Mouse (Mus musculus) midbrain, embryonic 12.5 days (tissue): ENCODE measurements around the gene Spock1. TPM values are rescaled to one million over a fixed set of nuclear protein-coding genes. Genes with fewer than 3 reads are reported as not detected.
A peak's percentile ranks its signal among the peaks of the same experiment; 100 is the strongest.

Experiments
- ATAC-seq: fragments of 200-750 bp; cut with Nextera tagmentation; 2 replicates; pipeline ENCODE4 v1.8.0; 2017; ENCODE audit warnings: low read depth, moderate TSS enrichment, moderate library complexity; ENCODE audit not compliant: low FRiP score
- H3K27ac ChIP-seq: fragments of 300-500 bp; sonication (generic); replicated peaks from 2 replicates; pipeline ENCODE4 v1.5.1; 2016; ENCODE audit warnings: mild to moderate bottlenecking
- H3K27me3 ChIP-seq: fragments of 300-500 bp; sonication (generic); 2 replicates; pipeline ENCODE4 v1.6.1; 2016; ENCODE audit warnings: mild to moderate bottlenecking
- H3K36me3 ChIP-seq: fragments of 300-500 bp; sonication (generic); 2 replicates; pipeline ENCODE4 v1.6.1; 2016
- H3K4me1 ChIP-seq: fragments of 300-500 bp; sonication (generic); 2 replicates; pipeline ENCODE4 v1.6.1; 2016
- H3K4me2 ChIP-seq: fragments of 300-500 bp; sonication (generic); replicated peaks from 2 replicates; pipeline ENCODE4 v1.6.1; 2016; ENCODE audit warnings: mild to moderate bottlenecking, moderate library complexity
- H3K4me3 ChIP-seq: fragments of 300-500 bp; sonication (generic); 2 replicates; pipeline ENCODE4 v1.5.1; 2016; ENCODE audit warnings: mild to moderate bottlenecking
- H3K9ac ChIP-seq: fragments of 300-500 bp; sonication (generic); replicated peaks from 2 replicates; pipeline ENCODE4 v1.6.1; 2016; ENCODE audit warnings: mild to moderate bottlenecking, moderate library complexity
- H3K9me3 ChIP-seq: fragments of 300-500 bp; sonication (generic); 2 replicates; pipeline ENCODE4 v1.6.1; 2016; ENCODE audit warnings: mild to moderate bottlenecking
- WGBS: fragments of 180-500 bp; shearing (Covaris S2); methylation state at CpG from one replicate; pipeline ENCODE4 v1.1.7; 2016; 5-methylcytosine and 5-hydroxymethylcytosine counted together
- polyA plus RNA-seq: library from polyadenylated mRNA; unstranded; fragments of >200 nt; fragmentation: Nextera tagmentation; extraction: Ambion mirVana; gene quantifications from 2 replicates; pipeline ENCODE4 v1.2.1, GENCODE M21; 2016

The Spock1 gene
- polyA plus RNA-seq, 1 experiment from 2014 or later: 22.4 TPM

GRCm38 (mm10) chr13:57831374-57832163 is 76.6 kb downstream of the Spock1 start:
- no peak overlapping the region for H3K9ac ChIP-seq
- WGBS: 72% methylated on average over 11 of the region's 11 CpGs
- peak overlapping the region; percentile 2; the same call in 1 of the 2 replicates for H3K27ac ChIP-seq
- no peaks in the 10 kb centered on the region for H3K27me3 ChIP-seq
- H3K4me3 ChIP-seq: no peak overlapping the region
- ATAC-seq: no peak
- H3K4me2 ChIP-seq: no peak overlapping the region
- H3K36me3 ChIP-seq: no peaks in the 10 kb centered on the region
- no peaks in the 10 kb centered on the region for H3K4me1 ChIP-seq
- H3K9me3 ChIP-seq: peaks cover 5% of the 10 kb centered on the region; the same call in 1 of the 2 replicates

- H3K4me1 ChIP-seq: no peaks in the 10 kb centered on the region
- no peak overlapping the region for H3K4me2 ChIP-seq
- no peak overlapping the region for H3K27ac ChIP-seq
- no peaks in the 10 kb centered on the region for H3K27me3 ChIP-seq
- H3K36me3 ChIP-seq: no peaks in the 10 kb centered on the region
- H3K9me3 ChIP-seq: peaks cover 5% of the 10 kb centered on the region; the same call in 1 of the 2 replicates
- no peak for ATAC-seq
- no peak overlapping the region for H3K9ac ChIP-seq
- 71% methylated on average over 7 of the region's 7 CpGs for WGBS
- no peak overlapping the region for H3K4me3 ChIP-seq
Measured at GRCm38 (mm10) chr13:57830896-57831295, 77.2 kb downstream of the Spock1 start.

GRCm38 (mm10) chr13:57830091-57830490 is 78.0 kb downstream of the Spock1 start:
- H3K36me3 ChIP-seq: no peaks in the 10 kb centered on the region
- no peaks in the 10 kb centered on the region for H3K27me3 ChIP-seq
- H3K9me3 ChIP-seq: peaks cover 5% of the 10 kb centered on the region; the same call in 1 of the 2 replicates
- no peak for ATAC-seq
- H3K27ac ChIP-seq: no peak overlapping the region
- H3K4me3 ChIP-seq: no peak overlapping the region
- H3K4me1 ChIP-seq: no peaks in the 10 kb centered on the region
- no peak overlapping the region for H3K9ac ChIP-seq
- 53% methylated on average over 2 of the region's 2 CpGs for WGBS
- H3K4me2 ChIP-seq: no peak overlapping the region

GRCm38 (mm10) chr13:57816276-57816675 is 91.9 kb downstream of the Spock1 start:
- H3K27ac ChIP-seq: no peak overlapping the region
- no peak overlapping the region for H3K9ac ChIP-seq
- H3K4me1 ChIP-seq: no peaks in the 10 kb centered on the region
- 90% methylated on average over 11 of the region's 11 CpGs for WGBS
- H3K4me3 ChIP-seq: no peak overlapping the region
- H3K4me2 ChIP-seq: no peak overlapping the region
- ATAC-seq: no peak
- no peaks in the 10 kb centered on the region for H3K27me3 ChIP-seq
- H3K9me3 ChIP-seq: 0 out of 2 replicates have a peak, but pooled peaks cover 12% of the 10 kb centered on the region
- H3K36me3 ChIP-seq: no peaks in the 10 kb centered on the region

- no peak for ATAC-seq
- WGBS: 89% methylated on average over 7 of the region's 7 CpGs
Measured at GRCm38 (mm10) chr13:57812643-57813042, 95.5 kb downstream of the Spock1 start.

GRCm38 (mm10) chr13:57811253-57811652 is 96.9 kb downstream of the Spock1 start:
- Histone ChIP-seq H3K9me3 (no peaks in the 10 kb centered on the region), H3K9ac (no peak overlapping the region), H3K4me3 (no peak overlapping the region), H3K27ac (no peak overlapping the region), H3K4me1 (no peaks in the 10 kb centered on the region), H3K4me2 (no peak overlapping the region), H3K27me3 (no peaks in the 10 kb centered on the region), H3K36me3 (no peaks in the 10 kb centered on the region)
- ATAC-seq: no peak
- WGBS: 88% methylated on average over 2 of the region's 2 CpGs

More at GRCm38 (mm10) chr13:57812643-57813042, 95.5 kb downstream of the Spock1 start:
- Histone ChIP-seq H3K27me3 (no peaks in the 10 kb centered on the region), H3K4me2 (no peak overlapping the region), H3K4me1 (no peaks in the 10 kb centered on the region), H3K9me3 (0 out of 2 replicates have a peak, but pooled peaks cover 6% of the 10 kb centered on the region), H3K4me3 (no peak overlapping the region), H3K27ac (no peak overlapping the region), H3K36me3 (no peaks in the 10 kb centered on the region), H3K9ac (no peak overlapping the region)

- no peaks in the 10 kb centered on the region for H3K36me3 ChIP-seq
- ATAC-seq: no peak
- H3K9ac ChIP-seq: no peak overlapping the region
- 64% methylated on average over 2 of the region's 2 CpGs for WGBS
- no peak overlapping the region for H3K4me2 ChIP-seq
- H3K4me3 ChIP-seq: no peak overlapping the region
- H3K27ac ChIP-seq: no peak overlapping the region
- no peaks in the 10 kb centered on the region for H3K4me1 ChIP-seq
- no peaks in the 10 kb centered on the region for H3K9me3 ChIP-seq
- H3K27me3 ChIP-seq: no peaks in the 10 kb centered on the region
Measured at GRCm38 (mm10) chr13:57810816-57811215, 97.3 kb downstream of the Spock1 start.

GRCm38 (mm10) chr13:57810083-57810482 is 98.0 kb downstream of the Spock1 start:
- no peak overlapping the region for H3K4me3 ChIP-seq
- ATAC-seq: no peak
- WGBS: 89% methylated on average over 5 of the region's 5 CpGs
- no peaks in the 10 kb centered on the region for H3K4me1 ChIP-seq
- no peak overlapping the region for H3K4me2 ChIP-seq
- H3K36me3 ChIP-seq: no peaks in the 10 kb centered on the region
- H3K27ac ChIP-seq: no peak overlapping the region
- H3K9me3 ChIP-seq: no peaks in the 10 kb centered on the region
- no peaks in the 10 kb centered on the region for H3K27me3 ChIP-seq
- no peak overlapping the region for H3K9ac ChIP-seq

- H3K4me2 ChIP-seq: no peak overlapping the region
- ATAC-seq: no peak
- no peaks in the 10 kb centered on the region for H3K4me1 ChIP-seq
- no peak overlapping the region for H3K9ac ChIP-seq
- WGBS: 88% methylated on average over 11 of the region's 11 CpGs
- no peaks in the 10 kb centered on the region for H3K27me3 ChIP-seq
- H3K4me3 ChIP-seq: no peak overlapping the region
- no peaks in the 10 kb centered on the region for H3K36me3 ChIP-seq
- no peaks in the 10 kb centered on the region for H3K9me3 ChIP-seq
- H3K27ac ChIP-seq: no peak overlapping the region
Measured at GRCm38 (mm10) chr13:57809603-57810002, 98.5 kb downstream of the Spock1 start.

GRCm38 (mm10) chr13:57806816-57807215 is 101.3 kb downstream of the Spock1 start:
- Histone ChIP-seq H3K4me2 (no peak overlapping the region), H3K36me3 (no peaks in the 10 kb centered on the region), H3K9ac (no peak overlapping the region), H3K27me3 (no peaks in the 10 kb centered on the region), H3K27ac (no peak overlapping the region), H3K9me3 (no peaks in the 10 kb centered on the region), H3K4me3 (no peak overlapping the region), H3K4me1 (no peaks in the 10 kb centered on the region)
- 88% methylated on average over 3 of the region's 3 CpGs for WGBS
- ATAC-seq: no peak

GRCm38 (mm10) chr13:57806301-57806700 is 101.8 kb downstream of the Spock1 start:
- Histone ChIP-seq H3K4me3 (no peak overlapping the region), H3K9ac (no peak overlapping the region), H3K4me2 (no peak overlapping the region), H3K9me3 (no peaks in the 10 kb centered on the region), H3K36me3 (no peaks in the 10 kb centered on the region), H3K27me3 (no peaks in the 10 kb centered on the region), H3K27ac (no peak overlapping the region), H3K4me1 (no peaks in the 10 kb centered on the region)
- WGBS: 78% methylated on average over 6 of the region's 6 CpGs
- no peak for ATAC-seq

GRCm38 (mm10) chr13:57798633-57799032 is 109.5 kb downstream of the Spock1 start:
- Histone ChIP-seq H3K27ac (no peak overlapping the region), H3K4me1 (peaks cover 2% of the 10 kb centered on the region; the same call in 1 of the 2 replicates), H3K9me3 (no peaks in the 10 kb centered on the region), H3K27me3 (no peaks in the 10 kb centered on the region), H3K4me2 (no peak overlapping the region), H3K36me3 (no peaks in the 10 kb centered on the region), H3K4me3 (no peak overlapping the region), H3K9ac (no peak overlapping the region)
- WGBS: 89% methylated on average over 2 of the region's 2 CpGs
- no peak for ATAC-seq
